ENCODE assay signal across 9 mouse cellular contexts in genomic region chr2:71981896-71982295, GRCm38 (mm10). TPM values are rescaled to one million over a fixed set of nuclear protein-coding genes. Genes with fewer than 3 reads are reported as not detected.
DNase-seq lines count a peak whose midpoint lies in the region; ATAC-seq and TF ChIP-seq lines count a peak whose summit lies in the region.
"Had no signal": no experiment of that assay in that cellular context is flagged by ENCODE, and none has a peak within 500 bp of the region (broad histone marks: within the 10 kb centered on the region; RNA-seq: fewer than 3 reads in every experiment).

No protein-coding gene starts in this region.

- H3K79me2 ChIP-seq in heart, adult 2 months (replicated peaks; ENCODE audit: control insufficient read depth, insufficient read depth, low read length) = no peaks in the 10 kb centered on the region

- intact Hi-C loops in heart, adult 2 months (cut with DNase I) = no loop called here

- H3K4me1 ChIP-seq in heart, adult 2 months (ENCODE audit: control insufficient read depth, insufficient read depth, low read length) = no peaks in the 10 kb centered on the region
- H3K4me1 ChIP-seq in lung, embryonic 16.5 days (replicated peaks; ENCODE audit: control insufficient read depth, insufficient read depth, low read length) = peaks cover 8% of the 10 kb centered on the region
- H3K4me1 ChIP-seq in intestine, postnatal 0 days (replicated peaks; ENCODE audit: control insufficient read depth, insufficient read depth, low read length) = no peaks in the 10 kb centered on the region
- no peaks in the 10 kb centered on the region for H3K4me1 ChIP-seq in stomach, embryonic 15.5 days

- no peaks in the 10 kb centered on the region for H3K27me3 ChIP-seq in heart, adult 2 months (ENCODE audit: control insufficient read depth, insufficient read depth, low read length)
- H3K27me3 ChIP-seq in lung, embryonic 16.5 days (ENCODE audit: control insufficient read depth, insufficient read depth, low read depth, low read length) = no peaks in the 10 kb centered on the region; the same call in 1 of the 2 replicates
- no peaks in the 10 kb centered on the region for H3K27me3 ChIP-seq in intestine, postnatal 0 days (replicated peaks; ENCODE audit: control insufficient read depth, insufficient read depth, low read length)
- H3K27me3 ChIP-seq in stomach, embryonic 15.5 days (replicated peaks) = no peaks in the 10 kb centered on the region

- DNase-seq in heart, adult 2 months = no peak
- DNase-seq in heart, adult 18-20 months = no peak
- DNase-seq in lung, postnatal 4 days = no peak
- no peak for DNase-seq in right cerebral cortex, postnatal 10 days (ENCODE audit: low spot score in 2 of 2)
- no peak for DNase-seq in left cerebral cortex, adult 11 months (ENCODE audit: low spot score)
- DNase-seq: kidney, postnatal 14 days had no signal

- H3K4me3 ChIP-seq in heart, adult 2 months = peak overlapping the region; percentile 35; the same call in 1 of the 2 replicates
- H3K4me3 ChIP-seq in lung, embryonic 16.5 days (ENCODE audit: low read length) = peak overlapping the region; percentile 64
- 0 out of 2 replicates have a peak overlapping the region, but pooled peaks have one; percentile 47 for H3K4me3 ChIP-seq in intestine, postnatal 0 days (ENCODE audit: low read depth, low read length)
- H3K4me3 ChIP-seq in stomach, embryonic 15.5 days (replicated peaks) = peak overlapping the region; percentile 58; the same call in 1 of the 2 replicates

- H3K9ac ChIP-seq in heart, adult 2 months (ENCODE audit: low read depth, low read length) = no peak overlapping the region
- peak overlapping the region; percentile 73 for H3K9ac ChIP-seq in lung, embryonic 16.5 days (ENCODE audit: low read length)
- H3K9ac ChIP-seq in intestine, postnatal 0 days (ENCODE audit: low read depth, low read length) = no peak overlapping the region
- H3K9ac ChIP-seq in stomach, embryonic 15.5 days = no peak overlapping the region

- no peaks in the 10 kb centered on the region for H3K36me3 ChIP-seq in heart, adult 2 months (ENCODE audit: control insufficient read depth, insufficient read depth, low read length)
- no peaks in the 10 kb centered on the region for H3K36me3 ChIP-seq in lung, embryonic 16.5 days (ENCODE audit: control insufficient read depth, insufficient read depth, low read length)
- no peaks in the 10 kb centered on the region for H3K36me3 ChIP-seq in intestine, postnatal 0 days (ENCODE audit: control insufficient read depth, insufficient read depth)
- no peaks in the 10 kb centered on the region for H3K36me3 ChIP-seq in stomach, embryonic 15.5 days

- no peak for TF ChIP-seq CTCF in heart, adult 2 months (IDR thresholded peaks at IDR 0.05)
- no peak for TF ChIP-seq CTCF in intestine, postnatal 0 days (IDR thresholded peaks at IDR 0.05; ENCODE audit: low read depth)

- TF ChIP-seq POLR2A in heart, adult 2 months (IDR thresholded peaks at IDR 0.05; ENCODE audit: insufficient read depth, low read depth, low read length) = no peak

- H3K9me3 ChIP-seq in lung, embryonic 16.5 days (ENCODE audit: control insufficient read depth, low read length) = no peaks in the 10 kb centered on the region
- no peaks in the 10 kb centered on the region for H3K9me3 ChIP-seq in intestine, postnatal 0 days (ENCODE audit: control insufficient read depth)
- no peaks in the 10 kb centered on the region for H3K9me3 ChIP-seq in stomach, embryonic 15.5 days

- 73% methylated on average over 6 of the region's 6 CpGs for WGBS in heart, adult 2 months
- 72% methylated on average over 6 of the region's 6 CpGs for WGBS in lung, embryonic 16.5 days
- WGBS in intestine, postnatal 0 days = 63% methylated on average over 6 of the region's 6 CpGs
- WGBS in stomach, embryonic 15.5 days = 75% methylated on average over 6 of the region's 6 CpGs

- no peak for ATAC-seq in lung, embryonic 16.5 days (ENCODE audit: low read depth)
- no peak for ATAC-seq in intestine, postnatal 0 days
- ATAC-seq in stomach, embryonic 15.5 days (ENCODE audit: insufficient read depth, low FRiP score, low read depth) = no peak

- TF ChIP-seq EP300 in heart, adult 2 months (IDR thresholded peaks at IDR 0.05; ENCODE audit: insufficient read depth, low read depth, low read length) = no peak

- H3K27ac ChIP-seq in heart, adult 2 months = no peak overlapping the region
- no peak overlapping the region for H3K27ac ChIP-seq in lung, embryonic 16.5 days (ENCODE audit: low read length)
- no peak overlapping the region for H3K27ac ChIP-seq in intestine, postnatal 0 days (ENCODE audit: low read depth, low read length)
- H3K27ac ChIP-seq in stomach, embryonic 15.5 days = no peak overlapping the region

- H3K4me2 ChIP-seq in lung, embryonic 16.5 days (ENCODE audit: low read depth, low read length) = peak overlapping the region; percentile 99
- H3K4me2 ChIP-seq in intestine, postnatal 0 days (replicated peaks; ENCODE audit: low read depth) = peak overlapping the region; percentile 98
- H3K4me2 ChIP-seq in stomach, embryonic 15.5 days = peak overlapping the region; percentile 99; the same call in 1 of the 2 replicates

RNA-seq across cellular contexts. Expression of gene Rapgef4, which starts 0.9 kb away (rescaled TPM):
- 10 to 100 TPM; 25.4 to 38.9 TPM for total RNA-seq in heart, adult 2 months (2021)
- polyA plus RNA-seq in heart, adult 2 months (2012; rRNA removed) = 15.3 and 35.4 TPM in 2 replicates
- 10 to 100 TPM; 26.4 to 29.1 TPM for total RNA-seq in heart, adult 18-20 months (2021)
- 3.7 and 6.8 TPM in 2 replicates for polyA plus RNA-seq in lung, embryonic 16.5 days (2015; fragmentation: Nextera tagmentation; extraction: Ambion mirVana)
- polyA plus RNA-seq in intestine, postnatal 0 days (2015; fragmentation: Nextera tagmentation; extraction: Ambion mirVana) = 2.7 and 3.4 TPM in 2 replicates
- polyA plus RNA-seq in stomach, embryonic 15.5 days (2015; fragmentation: Nextera tagmentation; extraction: Ambion mirVana) = 4.3 and 4.8 TPM in 2 replicates
